Mouse (Mus musculus): ENCODE measurements around the gene Bmp8b.
"Not testable (repeated sequence)": the region's sequence is repeated elsewhere in the genome, so short reads cannot be mapped to it uniquely, and the experiment has no call there.

The Bmp8b gene

GRCm38 (mm10) chr4:123104651-123105450, at the start of gene Bmp8b:
Gene Bmp8b (plus strand): TSS chr4:123105165.
- no peak for DNase-seq (ENCODE audit: low spot score in 2 of 2)

GRCm38 (mm10) chr4:123056560-123057109, 48.3 kb upstream of the Bmp8b start:
- DNase-seq (ENCODE audit: low spot score in 2 of 2) = no peak

- DNase-seq (ENCODE audit: low spot score in 2 of 2) = no peak
Observed at GRCm38 (mm10) chr4:123057957-123058356, 47.0 kb upstream of the Bmp8b start.

GRCm38 (mm10) chr4:123061744-123062143, 43.2 kb upstream of the Bmp8b start:
- no peak for DNase-seq (ENCODE audit: low spot score in 2 of 2)

- no peak for DNase-seq (ENCODE audit: low spot score in 2 of 2)
Observed at GRCm38 (mm10) chr4:123068646-123069045, 36.3 kb upstream of the Bmp8b start.

- DNase-seq (ENCODE audit: low spot score in 2 of 2) = no peak
Observed at GRCm38 (mm10) chr4:123071266-123071966, 33.5 kb upstream of the Bmp8b start.

GRCm38 (mm10) chr4:123076928-123077327, 28.0 kb upstream of the Bmp8b start:
- no peak for DNase-seq (ENCODE audit: low spot score in 2 of 2)

- no peak for DNase-seq (ENCODE audit: low spot score in 2 of 2)
Observed at GRCm38 (mm10) chr4:123078231-123078630, 26.7 kb upstream of the Bmp8b start.

GRCm38 (mm10) chr4:123080791-123081190, 24.2 kb upstream of the Bmp8b start:
- peak; percentile 27 to 28 for DNase-seq (ENCODE audit: low spot score in 2 of 2)

- peak; percentile 55 to 57 for DNase-seq (ENCODE audit: low spot score in 2 of 2)
Observed at GRCm38 (mm10) chr4:123082283-123083163, 22.4 kb upstream of the Bmp8b start.

GRCm38 (mm10) chr4:123083323-123083902, 21.6 kb upstream of the Bmp8b start:
- no peak for DNase-seq (ENCODE audit: low spot score in 2 of 2)

GRCm38 (mm10) chr4:123085290-123085689, 19.7 kb upstream of the Bmp8b start:
- DNase-seq (ENCODE audit: low spot score in 2 of 2) = no peak

- no peak for DNase-seq (ENCODE audit: low spot score in 2 of 2)
Observed at GRCm38 (mm10) chr4:123086381-123086780, 18.6 kb upstream of the Bmp8b start.

- DNase-seq (ENCODE audit: low spot score in 2 of 2) = no peak
Observed at GRCm38 (mm10) chr4:123092621-123093020, 12.3 kb upstream of the Bmp8b start.

- DNase-seq (ENCODE audit: low spot score in 2 of 2) = no peak
Observed at GRCm38 (mm10) chr4:123093064-123093776, 11.7 kb upstream of the Bmp8b start.

- no peak for DNase-seq (ENCODE audit: low spot score in 2 of 2)
Observed at GRCm38 (mm10) chr4:123093869-123094268, 11.1 kb upstream of the Bmp8b start.

GRCm38 (mm10) chr4:123105451-123105790, 456 bp downstream of the Bmp8b start:
- no peak for DNase-seq (ENCODE audit: low spot score in 2 of 2)

- not testable (repeated sequence) for DNase-seq (ENCODE audit: low spot score in 2 of 2)
Observed at GRCm38 (mm10) chr4:123105929-123106328, 964 bp downstream of the Bmp8b start.

- no peak for DNase-seq (ENCODE audit: low spot score in 2 of 2)
Observed at GRCm38 (mm10) chr4:123106864-123107263, 1.9 kb downstream of the Bmp8b start.

GRCm38 (mm10) chr4:123108056-123108455, 3.1 kb downstream of the Bmp8b start:
- DNase-seq (ENCODE audit: low spot score in 2 of 2) = no peak

- DNase-seq (ENCODE audit: low spot score in 2 of 2) = peak; percentile 28 to 54
Observed at GRCm38 (mm10) chr4:123110751-123111150, 5.8 kb downstream of the Bmp8b start.

Data from frontal cortex, postnatal 36 days (tissue).